Mouse (Mus musculus) CH12.LX (cell line): ENCODE results near the gene Tbx1. TPM values are rescaled to one million over a fixed set of nuclear protein-coding genes. Genes with fewer than 3 reads are reported as not detected.

Experiments
- DNase-seq: peaks from one replicate; pipeline ENCODE4 v3.0.0-alpha.2; 2013; ENCODE audit errors: extremely low read depth
- H3K27ac ChIP-seq: 2 replicates; pipeline ENCODE4 v1.5.1; 2012; ENCODE audit warnings: low read depth, mild to moderate bottlenecking, control low read depth, moderate library complexity; ENCODE audit not compliant: insufficient read depth
- H3K27me3 ChIP-seq: replicated peaks from 2 replicates; pipeline ENCODE3; 2012; ENCODE audit warnings: inconsistent platforms
- H3K36me3 ChIP-seq, 2 experiments: replicated peaks in 1 of 2; 2 replicates each; pipeline versions ENCODE3 to v1.6.1; 2012; ENCODE audit warnings: inconsistent platforms in 1 of 2, low read length in 1 of 2, mild to moderate bottlenecking in 1 of 2, mixed read lengths in 1 of 2, moderate library complexity in 1 of 2; ENCODE audit not compliant: control insufficient read depth in 1 of 2, insufficient read depth in 1 of 2
- H3K4me1 ChIP-seq, 2 experiments: 2 replicates each; pipeline ENCODE4 v1.6.1; 2012; ENCODE audit warnings: inconsistent platforms in 1 of 2, moderate library complexity in 1 of 2; ENCODE audit not compliant: insufficient read depth in 2 of 2, control insufficient read depth in 1 of 2
- H3K4me2 ChIP-seq: 2 replicates; pipeline ENCODE4 v1.6.1; 2012; ENCODE audit warnings: low read depth, mild to moderate bottlenecking, control low read depth; ENCODE audit not compliant: poor library complexity, insufficient read depth, severe bottlenecking
- H3K4me3 ChIP-seq, 3 experiments: fragments of 150-350 bp in 1 of 3; sonication (generic) in 1 of 3; replicated peaks in 1 of 3; 2 replicates each; pipeline versions ENCODE3 to v1.5.1; 2011 to 2012; ENCODE audit warnings: low read depth in 2 of 3, low read length in 2 of 3, mild to moderate bottlenecking in 2 of 3, moderate library complexity in 2 of 3, control low read depth in 1 of 3, improper control_type of control experiment in 1 of 3, inconsistent platforms in 1 of 3, mixed read lengths in 1 of 3; ENCODE audit not compliant: poor library complexity in 1 of 3
- H3K79me2 ChIP-seq: replicated peaks from 2 replicates; pipeline ENCODE4 v1.6.1; 2012; ENCODE audit warnings: mild to moderate bottlenecking, moderate library complexity; ENCODE audit not compliant: control insufficient read depth, poor library complexity, insufficient read depth, severe bottlenecking; ENCODE audit errors: extremely low read depth
- H3K9ac ChIP-seq: 2 replicates; pipeline ENCODE4 v1.6.1; 2012; ENCODE audit warnings: low read depth, mild to moderate bottlenecking, control low read depth, moderate library complexity; ENCODE audit not compliant: insufficient read depth
- H3K9me3 ChIP-seq: replicated peaks from 2 replicates; pipeline ENCODE3; 2012; ENCODE audit warnings: low read length, inconsistent platforms, mixed read lengths
- BHLHE40 ChIP-seq: IDR thresholded peaks from 2 replicates; pipeline ENCODE4 v1.6.1; 2011; ENCODE audit warnings: mild to moderate bottlenecking, low read depth, low read length, improper control_type of control experiment
- CHD1 ChIP-seq: IDR thresholded peaks from 2 replicates; pipeline ENCODE4 v1.6.1; 2012; ENCODE audit warnings: low read depth, low read length, improper control_type of control experiment, inconsistent platforms
- CTCF ChIP-seq, 2 experiments: IDR thresholded peaks in 1 of 2; conservative IDR thresholded peaks in 1 of 2; 2 replicates each; pipeline ENCODE4 v1.5.1; 2011 to 2012; ENCODE audit warnings: low read depth in 2 of 2, low read length in 2 of 2, improper control_type of control experiment in 1 of 2, inconsistent platforms in 1 of 2, mild to moderate bottlenecking in 1 of 2, moderate library complexity in 1 of 2
- GABPA ChIP-seq: IDR thresholded peaks from 2 replicates; pipeline ENCODE4 v1.6.1; 2012; ENCODE audit warnings: low read depth, low read length, improper control_type of control experiment, inconsistent platforms; ENCODE audit not compliant: insufficient replicate concordance
- HCFC1 ChIP-seq: IDR thresholded peaks from 2 replicates; pipeline ENCODE4 v1.6.1; 2012; ENCODE audit warnings: low read depth, mild to moderate bottlenecking, inconsistent platforms, low read length, improper control_type of control experiment
- JUN ChIP-seq: IDR thresholded peaks from 2 replicates; pipeline ENCODE4 v1.6.1; 2011; ENCODE audit warnings: low read depth, mild to moderate bottlenecking, low read length, improper control_type of control experiment, moderate library complexity; ENCODE audit not compliant: insufficient read depth
- KAT2A ChIP-seq: IDR thresholded peaks from 2 replicates; pipeline ENCODE4 v1.6.1; 2012; ENCODE audit warnings: low read length, improper control_type of control experiment, inconsistent platforms; ENCODE audit not compliant: insufficient replicate concordance
- MAFK ChIP-seq: IDR thresholded peaks from 2 replicates; pipeline ENCODE4 v1.6.1; 2011; ENCODE audit warnings: low read length, improper control_type of control experiment; ENCODE audit not compliant: insufficient replicate concordance
- MAZ ChIP-seq: IDR thresholded peaks from 2 replicates; pipeline ENCODE4 v1.6.1; 2012; ENCODE audit warnings: low read depth, mild to moderate bottlenecking, inconsistent platforms, low read length, improper control_type of control experiment, moderate library complexity
- MEF2A ChIP-seq: IDR thresholded peaks from 2 replicates; pipeline ENCODE4 v1.6.1; 2014; ENCODE audit warnings: low read depth, mild to moderate bottlenecking, inconsistent platforms, low read length, improper control_type of control experiment, borderline replicate concordance
- NELFE ChIP-seq: IDR thresholded peaks from 2 replicates; pipeline ENCODE4 v1.6.1; 2011; ENCODE audit warnings: low read depth, low read length, improper control_type of control experiment
- NRF1 ChIP-seq: IDR thresholded peaks from 2 replicates; pipeline ENCODE4 v1.6.1; 2014; ENCODE audit warnings: low read depth, mild to moderate bottlenecking, inconsistent platforms, low read length, improper control_type of control experiment, moderate library complexity
- POLR2A ChIP-seq: IDR thresholded peaks from 2 replicates; pipeline ENCODE4 v1.6.1; 2011; ENCODE audit warnings: low read depth, mild to moderate bottlenecking, improper control_type of control experiment, low read length
- POLR2AphosphoS2 ChIP-seq: IDR thresholded peaks from 2 replicates; pipeline ENCODE4 v1.6.1; 2011; ENCODE audit warnings: low read depth, low read length, improper control_type of control experiment
- SMC3 ChIP-seq: IDR thresholded peaks from 2 replicates; pipeline ENCODE4 v1.6.1; 2011; ENCODE audit warnings: low read depth, low read length, improper control_type of control experiment
- TBP ChIP-seq: conservative IDR thresholded peaks from 2 replicates; pipeline ENCODE4 v1.6.1; 2011; ENCODE audit warnings: low read depth, low read length, improper control_type of control experiment
- TCF12 ChIP-seq: IDR thresholded peaks from 2 replicates; pipeline ENCODE4 v1.6.1; 2014; ENCODE audit warnings: low read depth, mild to moderate bottlenecking, inconsistent platforms, low read length, improper control_type of control experiment
- UBTF ChIP-seq: IDR thresholded peaks from 2 replicates; pipeline ENCODE4 v1.6.1; 2012; ENCODE audit warnings: low read depth, mild to moderate bottlenecking, inconsistent platforms, low read length, improper control_type of control experiment, moderate library complexity
- USF1 ChIP-seq: IDR thresholded peaks from 2 replicates; pipeline ENCODE4 v1.6.1; 2014; ENCODE audit warnings: low read depth, mild to moderate bottlenecking, inconsistent platforms, low read length, improper control_type of control experiment
- USF2 ChIP-seq: conservative IDR thresholded peaks from 2 replicates; pipeline ENCODE4 v1.6.1; 2011; ENCODE audit warnings: low read depth, low read length, improper control_type of control experiment
- ZC3H11A ChIP-seq: IDR thresholded peaks from 2 replicates; pipeline ENCODE4 v1.6.1; 2012; ENCODE audit warnings: low read depth, mild to moderate bottlenecking, inconsistent platforms, low read length, improper control_type of control experiment
- ZKSCAN1 ChIP-seq: IDR thresholded peaks from 2 replicates; pipeline ENCODE4 v1.6.1; 2012; ENCODE audit warnings: low read depth, inconsistent platforms, low read length, improper control_type of control experiment, borderline replicate concordance
- ZNF384 ChIP-seq: IDR thresholded peaks from 2 replicates; pipeline ENCODE4 v1.6.1; 2012; ENCODE audit warnings: low read depth, low read length, improper control_type of control experiment, inconsistent platforms
- dilution Hi-C: fragments of 300-500 bp; cut with MboI; formaldehyde crosslinking; loops from 2 replicates; pipeline ENCODE4 v1.14.3; 2020; ENCODE audit warnings: low sequenced_read_pairs; ENCODE audit not compliant: extremely low pct_unique_long_range_greater_than_20kb, extremely low pct_ligation_motif_present
- in situ Hi-C: fragments of 300-500 bp; cut with MboI; formaldehyde crosslinking; loops from 3 replicates; pipeline ENCODE4 v1.14.3; 2019; ENCODE audit warnings: low sequenced_read_pairs, low pct_ligation_motif_present, low pct_unique_long_range_greater_than_20kb, mixed read lengths
- polyA plus RNA-seq: library from polyadenylated mRNA; unstranded; fragments of >175 nt; gene quantifications from 2 replicates; pipeline ENCODE4 v1.2.1, GENCODE M21; 2012; ENCODE audit warnings: low read depth; ENCODE audit not compliant: insufficient read length
- total RNA-seq, 2 experiments: library from RNA; depleted of rRNA; stranded (reverse); fragments of 300-350 nt in 1 of 2; fragments of >200 nt in 1 of 2; gene quantifications; 2 replicates each; pipeline ENCODE4 v1.2.3; 2012 to 2014

Gene Tbx1
- total and polyA plus RNA-seq, 3 experiments = 0.04 TPM; not detected in 2

GRCm38 (mm10) chr16:18598006-18598405, 7.5 kb upstream of the Tbx1 start:
- in situ Hi-C loops (no loop called here), dilution Hi-C loops (no loop called here)
- TF ChIP-seq ZNF384 (no peak), NELFE (no peak), HCFC1 (no peak), BHLHE40 (no peak)
- H3K9ac ChIP-seq = no peak overlapping the region
- no peaks in the 10 kb centered on the region for H3K9me3 ChIP-seq
- DNase-seq = no peak
- peaks cover 31% of the 10 kb centered on the region for H3K27me3 ChIP-seq
- H3K4me1 ChIP-seq = no peaks in the 10 kb centered on the region
- no peak overlapping the region for H3K4me2 ChIP-seq
- H3K36me3 ChIP-seq = no peaks in the 10 kb centered on the region
- H3K27ac ChIP-seq = no peak overlapping the region
- no peaks in the 10 kb centered on the region for H3K79me2 ChIP-seq
- H3K4me3 ChIP-seq = no peak overlapping the region

GRCm38 (mm10) chr16:18596255-18596654, 5.8 kb upstream of the Tbx1 start:
- TF ChIP-seq GABPA (no peak), UBTF (no peak), USF2 (no peak), CTCF (conservative IDR thresholded peaks at IDR 0.05 in 1 of 2, IDR thresholded peaks at IDR 0.05 in 1 of 2; ENCODE audit: low read depth in 2 of 2, low read length in 2 of 2) (no peak), MEF2A (no peak)
- TF ChIP-seq, all 38 proteins: peak for 0
- no peak overlapping the region for H3K9ac ChIP-seq

GRCm38 (mm10) chr16:18593930-18594329, 3.5 kb upstream of the Tbx1 start:
- peaks cover under 1% of the 10 kb centered on the region for H3K9me3 ChIP-seq
- no peak overlapping the region for H3K9ac ChIP-seq
- peaks cover 56% of the 10 kb centered on the region for H3K27me3 ChIP-seq
- TF ChIP-seq POLR2AphosphoS2 (no peak), MAFK (no peak), ZC3H11A (no peak), USF2 (no peak), SMC3 (no peak), TCF12 (no peak), TBP (no peak), UBTF (no peak), NRF1 (no peak), KAT2A (no peak), JUN (no peak), CHD1 (no peak), GABPA (no peak), ZKSCAN1 (no peak), MAZ (no peak), USF1 (no peak), ZNF384 (no peak), POLR2A (no peak)
- no peak overlapping the region for H3K4me2 ChIP-seq
- DNase-seq = no peak
- no peaks in the 10 kb centered on the region for H3K36me3 ChIP-seq
- dilution Hi-C loops (no loop called here), in situ Hi-C loops (no loop called here)
- peaks cover 4 to 7% of the 10 kb centered on the region in 2 experiments; a peak in 2 of 4 replicates for H3K4me1 ChIP-seq
- H3K4me3 ChIP-seq = no peak overlapping the region
- H3K79me2 ChIP-seq = no peaks in the 10 kb centered on the region
- H3K27ac ChIP-seq = no peak overlapping the region

More at GRCm38 (mm10) chr16:18596255-18596654, 5.8 kb upstream of the Tbx1 start:
- in situ Hi-C loops (no loop called here), dilution Hi-C loops (no loop called here)
- H3K36me3 ChIP-seq = no peaks in the 10 kb centered on the region
- H3K4me3 ChIP-seq = no peak overlapping the region
- H3K27me3 ChIP-seq = peaks cover 40% of the 10 kb centered on the region
- H3K4me1 ChIP-seq = no peaks in the 10 kb centered on the region
- no peaks in the 10 kb centered on the region for H3K9me3 ChIP-seq
- H3K4me2 ChIP-seq = no peak overlapping the region
- H3K27ac ChIP-seq = no peak overlapping the region
- no peaks in the 10 kb centered on the region for H3K79me2 ChIP-seq
- no peak for DNase-seq
